ENCODE assay signal across 9 mouse cellular contexts in genomic region chr4:126532292-126532691, GRCm38 (mm10). TPM values are rescaled to one million over a fixed set of nuclear protein-coding genes. Genes with fewer than 3 reads are reported as not detected.
DNase-seq lines count a peak whose midpoint lies in the region; ATAC-seq and TF ChIP-seq lines count a peak whose summit lies in the region.
"Had no signal": no experiment of that assay in that cellular context is flagged by ENCODE, and none has a peak within 500 bp of the region (broad histone marks: within the 10 kb centered on the region; RNA-seq: fewer than 3 reads in every experiment).

No protein-coding gene starts in this region.

- no peaks in the 10 kb centered on the region for H3K27me3 ChIP-seq in kidney, embryonic 16.5 days (ENCODE audit: insufficient read depth, low read length)
- peaks cover under 1% of the 10 kb centered on the region; the same call in 1 of the 2 replicates for H3K27me3 ChIP-seq in embryonic facial prominence, embryonic 13.5 days
- H3K27me3 ChIP-seq in hindbrain, postnatal 0 days (ENCODE audit: insufficient read depth, low read length) = no peaks in the 10 kb centered on the region
- H3K27me3 ChIP-seq in midbrain, embryonic 15.5 days (replicated peaks) = no peaks in the 10 kb centered on the region
- H3K27me3 ChIP-seq: Patski had no signal

- peak overlapping the region; percentile 88 for H3K4me2 ChIP-seq in kidney, embryonic 16.5 days (replicated peaks; ENCODE audit: low read depth, low read length)
- H3K4me2 ChIP-seq in embryonic facial prominence, embryonic 13.5 days = peak overlapping the region; percentile 92
- H3K4me2 ChIP-seq in hindbrain, postnatal 0 days (ENCODE audit: low read depth, low read length) = peak overlapping the region; percentile 89
- peak overlapping the region; percentile 87 for H3K4me2 ChIP-seq in midbrain, embryonic 15.5 days

- ATAC-seq in kidney, embryonic 16.5 days (ENCODE audit: low FRiP score, low TSS enrichment) = no peak
- no peak for ATAC-seq in embryonic facial prominence, embryonic 13.5 days (ENCODE audit: insufficient number of reproducible peaks, insufficient read depth, low FRiP score, low TSS enrichment, low read depth)
- ATAC-seq in hindbrain, postnatal 0 days = no peak
- ATAC-seq in midbrain, embryonic 15.5 days (replicated peaks) = no peak

- peak overlapping the region; percentile 66 for H3K4me3 ChIP-seq in kidney, embryonic 16.5 days (ENCODE audit: low read length)
- peak overlapping the region; percentile 91 for H3K4me3 ChIP-seq in embryonic facial prominence, embryonic 13.5 days
- peak overlapping the region; percentile 94 for H3K4me3 ChIP-seq in hindbrain, postnatal 0 days (ENCODE audit: low read length)
- H3K4me3 ChIP-seq in midbrain, embryonic 15.5 days = peak overlapping the region; percentile 93

- no peaks in the 10 kb centered on the region for H3K36me3 ChIP-seq in kidney, embryonic 16.5 days (ENCODE audit: insufficient read depth, low read length)
- no peaks in the 10 kb centered on the region for H3K36me3 ChIP-seq in embryonic facial prominence, embryonic 13.5 days
- no peaks in the 10 kb centered on the region for H3K36me3 ChIP-seq in hindbrain, postnatal 0 days (ENCODE audit: insufficient read depth, low read length)
- H3K36me3 ChIP-seq in midbrain, embryonic 15.5 days (replicated peaks) = no peaks in the 10 kb centered on the region

- H3K9ac ChIP-seq in kidney, embryonic 16.5 days (replicated peaks; ENCODE audit: low read length) = peak overlapping the region; percentile 74
- H3K9ac ChIP-seq in embryonic facial prominence, embryonic 13.5 days = peak overlapping the region; percentile 88
- peak overlapping the region; percentile 92; the same call in 1 of the 2 replicates for H3K9ac ChIP-seq in hindbrain, postnatal 0 days (replicated peaks; ENCODE audit: low read length)
- H3K9ac ChIP-seq in midbrain, embryonic 15.5 days = peak overlapping the region; percentile 96

- no peak for TF ChIP-seq CTCF in hindbrain, postnatal 0 days (IDR thresholded peaks at IDR 0.05; ENCODE audit: low read depth)

- H3K9me3 ChIP-seq in kidney, embryonic 16.5 days (ENCODE audit: low read length) = no peaks in the 10 kb centered on the region
- no peaks in the 10 kb centered on the region for H3K9me3 ChIP-seq in embryonic facial prominence, embryonic 13.5 days
- H3K9me3 ChIP-seq in hindbrain, postnatal 0 days (ENCODE audit: low read length) = no peaks in the 10 kb centered on the region
- H3K9me3 ChIP-seq in midbrain, embryonic 15.5 days = no peaks in the 10 kb centered on the region

- 0 out of 2 replicates have a peak, but pooled peaks cover 6% of the 10 kb centered on the region for H3K4me1 ChIP-seq in kidney, embryonic 16.5 days (ENCODE audit: insufficient read depth, low read length)
- H3K4me1 ChIP-seq in embryonic facial prominence, embryonic 13.5 days = peaks cover 10% of the 10 kb centered on the region
- H3K4me1 ChIP-seq in hindbrain, postnatal 0 days (ENCODE audit: insufficient read depth, low read length) = peaks cover 6% of the 10 kb centered on the region; the same call in 1 of the 2 replicates
- peaks cover 19% of the 10 kb centered on the region for H3K4me1 ChIP-seq in midbrain, embryonic 15.5 days

- WGBS in kidney, embryonic 16.5 days = 39% methylated on average over 5 of the region's 5 CpGs
- WGBS in embryonic facial prominence, embryonic 13.5 days = 38% methylated on average over 5 of the region's 5 CpGs
- WGBS in hindbrain, postnatal 0 days = 12% methylated on average over 5 of the region's 5 CpGs
- 27% methylated on average over 5 of the region's 5 CpGs for WGBS in midbrain, embryonic 15.5 days

- DNase-seq in kidney, adult 18-20 months = no peak
- no peak for DNase-seq in hindbrain, postnatal 0 days (ENCODE audit: low spot score)
- no peak for DNase-seq in spleen, adult 18-20 months
- no peak for DNase-seq in layer of hippocampus, postnatal 25 days (ENCODE audit: extremely low spot score in 1 of 2, low spot score in 1 of 2)
- no peak for DNase-seq in right cerebral cortex, postnatal 25 days

- no peak overlapping the region for H3K27ac ChIP-seq in kidney, embryonic 16.5 days (ENCODE audit: low read length)
- no peak overlapping the region for H3K27ac ChIP-seq in embryonic facial prominence, embryonic 13.5 days
- no peak overlapping the region for H3K27ac ChIP-seq in hindbrain, postnatal 0 days
- no peak overlapping the region for H3K27ac ChIP-seq in midbrain, embryonic 15.5 days

RNA-seq across cellular contexts. Expression of gene Ago4, which starts 1.0 kb away (rescaled TPM):
- polyA plus RNA-seq in kidney, embryonic 16.5 days (2015; fragmentation: Nextera tagmentation; extraction: Ambion mirVana) = 1.5 TPM in 2 replicates
- polyA plus RNA-seq in embryonic facial prominence, embryonic 13.5 days (2015; fragmentation: Nextera tagmentation; extraction: Ambion mirVana) = 3.9 and 4.0 TPM in 2 replicates
- 6.7 and 9.7 TPM in 2 replicates for total RNA-seq in hindbrain, postnatal 0 days (2014; rRNA removed)
- 3.4 TPM in 2 replicates for polyA plus RNA-seq in hindbrain, postnatal 0 days (2015; fragmentation: Nextera tagmentation; extraction: Ambion mirVana)
- polyA plus RNA-seq in midbrain, embryonic 15.5 days (2015; fragmentation: Nextera tagmentation; extraction: Ambion mirVana) = 10.2 and 10.9 TPM in 2 replicates
- 1 to 10 TPM; 6.9 to 7.4 TPM for total RNA-seq in layer of hippocampus, postnatal 25 days (2021)

RNA-seq across cellular contexts. Expression of gene Clspn, which starts 24.4 kb away (rescaled TPM):
- 33.8 and 37.2 TPM in 2 replicates for polyA plus RNA-seq in kidney, embryonic 16.5 days (2015; fragmentation: Nextera tagmentation; extraction: Ambion mirVana)
- 48.1 and 49.7 TPM in 2 replicates for polyA plus RNA-seq in embryonic facial prominence, embryonic 13.5 days (2015; fragmentation: Nextera tagmentation; extraction: Ambion mirVana)
- total RNA-seq in hindbrain, postnatal 0 days (2014; rRNA removed) = 2.0 and 6.3 TPM in 2 replicates
- polyA plus RNA-seq in hindbrain, postnatal 0 days (2015; fragmentation: Nextera tagmentation; extraction: Ambion mirVana) = 5.9 and 8.7 TPM in 2 replicates
- polyA plus RNA-seq in midbrain, embryonic 15.5 days (2015; fragmentation: Nextera tagmentation; extraction: Ambion mirVana) = 5.7 and 6.2 TPM in 2 replicates
- total RNA-seq in layer of hippocampus, postnatal 25 days (2021) = 1 to 10 TPM; 1.1 to 2.5 TPM
